Mouse (Mus musculus) liver, embryonic 11.5 days (tissue): ENCODE measurements at regions not wholly inside any gene's neighbourhood (a gene's known extent, or its start where the extent isn't known, plus 50 kb on each side); places are given as distances from the start of the nearest gene placed in this dataset.

Experiments used
- ATAC-seq: fragments of 200-750 bp; cut with Nextera tagmentation; replicated peaks from 2 replicates; pipeline ENCODE4 v1.8.0; 2017; ENCODE audit warnings: moderate number of reproducible peaks, mild to moderate bottlenecking, moderate TSS enrichment, moderate library complexity; ENCODE audit not compliant: low FRiP score
- DNase-seq: peaks from one replicate; pipeline ENCODE4 v3.0.0-alpha.2; 2017; ENCODE audit warnings: low spot score
- H3K27ac ChIP-seq: fragments of 300-500 bp; sonication (generic); 2 replicates; pipeline ENCODE4 v1.5.1; 2014; ENCODE audit warnings: mild to moderate bottlenecking, low read depth, low read length, control low read depth
- H3K27me3 ChIP-seq: fragments of 300-500 bp; sonication (generic); replicated peaks from 2 replicates; pipeline ENCODE4 v1.6.1; 2014; ENCODE audit warnings: low read length, mixed read lengths; ENCODE audit not compliant: control insufficient read depth, insufficient read depth
- H3K36me3 ChIP-seq: fragments of 300-500 bp; sonication (generic); 2 replicates; pipeline ENCODE4 v1.6.1; 2014; ENCODE audit warnings: mild to moderate bottlenecking, low read length, moderate library complexity, mixed read lengths; ENCODE audit not compliant: control insufficient read depth, insufficient read depth
- H3K4me1 ChIP-seq: fragments of 300-500 bp; sonication (generic); replicated peaks from 2 replicates; pipeline ENCODE4 v1.6.1; 2014; ENCODE audit warnings: low read length, mixed read lengths; ENCODE audit not compliant: control insufficient read depth, insufficient read depth
- H3K4me2 ChIP-seq: fragments of 300-500 bp; sonication (generic); 2 replicates; pipeline ENCODE4 v1.6.1; 2014; ENCODE audit warnings: mild to moderate bottlenecking, control low read depth, moderate library complexity
- H3K4me3 ChIP-seq: fragments of 300-500 bp; sonication (generic); 2 replicates; pipeline ENCODE4 v1.5.1; 2014; ENCODE audit warnings: low read depth, low read length, control low read depth
- H3K9ac ChIP-seq: fragments of 300-500 bp; sonication (generic); 2 replicates; pipeline ENCODE4 v1.6.1; 2014; ENCODE audit warnings: low read depth, low read length, control low read depth
- H3K9me3 ChIP-seq: fragments of 300-500 bp; sonication (generic); 2 replicates; pipeline ENCODE4 v1.6.1; 2016; ENCODE audit warnings: low read length, inconsistent platforms, mixed read lengths; ENCODE audit not compliant: control insufficient read depth
- WGBS: fragments of 180-500 bp; shearing (Covaris S2); extraction: QIAGEN DNeasy Blood & Tissue Kit; methylation state at CpG from one replicate; pipeline ENCODE4 v1.1.7; 2014; 5-methylcytosine and 5-hydroxymethylcytosine counted together

- no peak for DNase-seq
These were observed 282.1 kb downstream of the Sim1 start for GRCm38 (mm10) chr10:51176692-51177091.

GRCm38 (mm10) chr10:51181752-51182151 lies 287.2 kb downstream of the Sim1 start:
- Histone ChIP-seq H3K27me3 (no peaks in the 10 kb centered on the region), H3K4me3 (no peak overlapping the region), H3K4me1 (no peaks in the 10 kb centered on the region), H3K36me3 (no peaks in the 10 kb centered on the region), H3K27ac (no peak overlapping the region), H3K4me2 (no peak overlapping the region), H3K9me3 (no peaks in the 10 kb centered on the region), H3K9ac (no peak overlapping the region)
- no peak for ATAC-seq
- 59% methylated on average over 2 of the region's 2 CpGs for WGBS
- no peak for DNase-seq

More at GRCm38 (mm10) chr10:51176692-51177091, 282.1 kb downstream of the Sim1 start:
- Histone ChIP-seq H3K4me3 (no peak overlapping the region), H3K4me2 (no peak overlapping the region), H3K27ac (no peak overlapping the region), H3K27me3 (no peaks in the 10 kb centered on the region), H3K9me3 (no peaks in the 10 kb centered on the region), H3K36me3 (no peaks in the 10 kb centered on the region), H3K9ac (no peak overlapping the region), H3K4me1 (no peaks in the 10 kb centered on the region)
- WGBS = 81% methylated on average over 3 of the region's 3 CpGs
- ATAC-seq = no peak

GRCm38 (mm10) chr10:51191407-51192059 lies 288.9 kb upstream of the Gm49339 start:
- Histone ChIP-seq H3K27ac (no peak overlapping the region), H3K9me3 (no peaks in the 10 kb centered on the region), H3K4me1 (no peaks in the 10 kb centered on the region), H3K4me2 (no peak overlapping the region), H3K9ac (no peak overlapping the region), H3K27me3 (no peaks in the 10 kb centered on the region), H3K4me3 (no peak overlapping the region), H3K36me3 (no peaks in the 10 kb centered on the region)
- DNase-seq (no peak), ATAC-seq (no peak)
- WGBS = 57% methylated on average over 5 of the region's 5 CpGs

GRCm38 (mm10) chr10:51219481-51219880 lies 260.9 kb upstream of the Gm49339 start:
- Histone ChIP-seq H3K36me3 (no peaks in the 10 kb centered on the region), H3K4me2 (no peak overlapping the region), H3K4me1 (no peaks in the 10 kb centered on the region), H3K9me3 (no peaks in the 10 kb centered on the region), H3K27ac (no peak overlapping the region), H3K27me3 (no peaks in the 10 kb centered on the region), H3K4me3 (no peak overlapping the region), H3K9ac (no peak overlapping the region)
- 62% methylated on average over 4 of the region's 4 CpGs for WGBS
- DNase-seq = no peak
- ATAC-seq = no peak

- DNase-seq = no peak
- no peak overlapping the region for H3K27ac ChIP-seq
- H3K4me3 ChIP-seq = no peak overlapping the region
- ATAC-seq = no peak
- no peak overlapping the region for H3K9ac ChIP-seq
- no peak overlapping the region for H3K4me2 ChIP-seq
- no peaks in the 10 kb centered on the region for H3K36me3 ChIP-seq
- WGBS = 71% methylated on average over 2 of the region's 2 CpGs
- H3K9me3 ChIP-seq = no peaks in the 10 kb centered on the region
- no peaks in the 10 kb centered on the region for H3K4me1 ChIP-seq
- H3K27me3 ChIP-seq = no peaks in the 10 kb centered on the region
These were observed 246.8 kb upstream of the Gm49339 start for GRCm38 (mm10) chr10:51233592-51233991.

GRCm38 (mm10) chr10:51235586-51236575 lies 244.5 kb upstream of the Gm49339 start:
- ATAC-seq = no peak
- H3K4me1 ChIP-seq = no peaks in the 10 kb centered on the region
- H3K4me2 ChIP-seq = no peak overlapping the region
- no peak overlapping the region for H3K27ac ChIP-seq
- H3K9me3 ChIP-seq = no peaks in the 10 kb centered on the region
- no peak for DNase-seq
- no peaks in the 10 kb centered on the region for H3K36me3 ChIP-seq
- no peaks in the 10 kb centered on the region for H3K27me3 ChIP-seq
- no peak overlapping the region for H3K4me3 ChIP-seq
- WGBS = 48% methylated on average over 10 of the region's 10 CpGs
- no peak overlapping the region for H3K9ac ChIP-seq

- no peak overlapping the region for H3K9ac ChIP-seq
- no peak overlapping the region for H3K4me2 ChIP-seq
- H3K9me3 ChIP-seq = no peaks in the 10 kb centered on the region
- no peak overlapping the region for H3K4me3 ChIP-seq
- ATAC-seq (no peak), DNase-seq (no peak)
- H3K4me1 ChIP-seq = no peaks in the 10 kb centered on the region
- H3K27me3 ChIP-seq = no peaks in the 10 kb centered on the region
- H3K27ac ChIP-seq = no peak overlapping the region
- H3K36me3 ChIP-seq = no peaks in the 10 kb centered on the region
These were observed 242.3 kb upstream of the Gm49339 start for GRCm38 (mm10) chr10:51238103-51238502.

GRCm38 (mm10) chr10:51253439-51253838 lies 227.0 kb upstream of the Gm49339 start:
- Histone ChIP-seq H3K9me3 (no peaks in the 10 kb centered on the region), H3K4me2 (no peak overlapping the region), H3K27me3 (no peaks in the 10 kb centered on the region), H3K4me1 (no peaks in the 10 kb centered on the region), H3K4me3 (no peak overlapping the region), H3K36me3 (no peaks in the 10 kb centered on the region), H3K9ac (no peak overlapping the region), H3K27ac (no peak overlapping the region)
- no peak for DNase-seq
- ATAC-seq = no peak
- WGBS = 86% methylated on average over 1 of the region's 1 CpGs
